Mouse (Mus musculus): ENCODE measurements around the gene Ank3. TPM values are rescaled to one million over a fixed set of nuclear protein-coding genes. Genes with fewer than 3 reads are reported as not detected.
A peak's percentile ranks its signal among the peaks of the same experiment; 100 is the strongest.

Ank3 gene
- polyA plus RNA-seq, 1 experiment from 2014 or later: 150 TPM

GRCm38 (mm10) chr10:69640617-69641016 is 242.0 kb downstream of the Ank3 start:
- 0 out of 2 replicates have a peak, but pooled peaks cover 2% of the 10 kb centered on the region for H3K36me3 ChIP-seq (ENCODE audit: control insufficient read depth, insufficient read depth, low read length)
- H3K4me1 ChIP-seq (ENCODE audit: control insufficient read depth, insufficient read depth, low read length): peaks cover 24% of the 10 kb centered on the region
- no peak overlapping the region for H3K4me3 ChIP-seq (replicated peaks; ENCODE audit: low read depth, low read length)
- no peaks in the 10 kb centered on the region for H3K27me3 ChIP-seq (ENCODE audit: control insufficient read depth, insufficient read depth, low read length)
- H3K4me2 ChIP-seq (ENCODE audit: low read length): no peak overlapping the region
- no peaks in the 10 kb centered on the region for H3K9me3 ChIP-seq (ENCODE audit: control insufficient read depth, low read length)
- WGBS: 72% methylated on average over 4 of the region's 4 CpGs
- no peak for DNase-seq
- H3K27ac ChIP-seq (replicated peaks; ENCODE audit: low read depth, low read length): 0 out of 2 replicates have a peak overlapping the region, but pooled peaks have one; percentile 13
- ATAC-seq (ENCODE audit: low FRiP score, low TSS enrichment): no peak
- H3K9ac ChIP-seq (replicated peaks; ENCODE audit: low read length): no peak overlapping the region

- H3K4me2 ChIP-seq (ENCODE audit: low read length): no peak overlapping the region
- no peaks in the 10 kb centered on the region for H3K27me3 ChIP-seq (ENCODE audit: control insufficient read depth, insufficient read depth, low read length)
- H3K9ac ChIP-seq (replicated peaks; ENCODE audit: low read length): no peak overlapping the region
- WGBS: 64% methylated on average over 3 of the region's 3 CpGs
- ATAC-seq (ENCODE audit: low FRiP score, low TSS enrichment) (no peak), DNase-seq (no peak)
- peaks cover 2% of the 10 kb centered on the region; the same call in 1 of the 2 replicates for H3K4me1 ChIP-seq (ENCODE audit: control insufficient read depth, insufficient read depth, low read length)
- no peak overlapping the region for H3K27ac ChIP-seq (replicated peaks; ENCODE audit: low read depth, low read length)
- 0 out of 2 replicates have a peak, but pooled peaks cover 2% of the 10 kb centered on the region for H3K36me3 ChIP-seq (ENCODE audit: control insufficient read depth, insufficient read depth, low read length)
- H3K4me3 ChIP-seq (replicated peaks; ENCODE audit: low read depth, low read length): no peak overlapping the region
- H3K9me3 ChIP-seq (ENCODE audit: control insufficient read depth, low read length): no peaks in the 10 kb centered on the region
Measured at GRCm38 (mm10) chr10:69643481-69643880, 244.9 kb downstream of the Ank3 start.

DNA sequence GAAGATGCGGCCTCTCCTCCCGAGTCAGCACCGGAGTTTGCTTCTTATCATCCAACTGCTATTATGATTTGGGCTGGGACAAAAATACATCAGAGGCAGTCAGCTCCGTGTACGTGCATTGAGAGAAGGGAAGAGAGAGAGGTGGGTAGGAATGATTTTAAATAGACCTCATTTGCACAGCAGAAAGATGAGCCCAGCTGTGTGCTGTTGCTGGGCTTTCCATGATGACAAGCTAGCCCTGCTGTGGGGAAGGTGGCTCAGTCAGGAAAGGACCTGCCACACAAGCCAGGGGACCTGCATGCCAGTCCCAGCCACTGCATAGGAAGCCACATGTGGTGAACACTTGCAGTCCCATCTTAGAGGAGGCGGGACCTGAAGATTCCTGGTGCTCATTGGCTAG is 245.4 kb downstream of the Ank3 start:
- 79% methylated on average over 6 of the region's 6 CpGs for WGBS
- H3K27me3 ChIP-seq (ENCODE audit: control insufficient read depth, insufficient read depth, low read length): no peaks in the 10 kb centered on the region
- H3K36me3 ChIP-seq (ENCODE audit: control insufficient read depth, insufficient read depth, low read length): 0 out of 2 replicates have a peak, but pooled peaks cover 2% of the 10 kb centered on the region
- no peaks in the 10 kb centered on the region for H3K4me1 ChIP-seq (ENCODE audit: control insufficient read depth, insufficient read depth, low read length)
- H3K4me3 ChIP-seq (replicated peaks; ENCODE audit: low read depth, low read length): no peak overlapping the region
- 0 out of 2 replicates have a peak overlapping the region, but pooled peaks have one; percentile 1 for H3K27ac ChIP-seq (replicated peaks; ENCODE audit: low read depth, low read length)
- no peak for ATAC-seq (ENCODE audit: low FRiP score, low TSS enrichment)
- DNase-seq: no peak
- H3K4me2 ChIP-seq (ENCODE audit: low read length): no peak overlapping the region
- H3K9me3 ChIP-seq (ENCODE audit: control insufficient read depth, low read length): no peaks in the 10 kb centered on the region
- H3K9ac ChIP-seq (replicated peaks; ENCODE audit: low read length): no peak overlapping the region

DNA sequence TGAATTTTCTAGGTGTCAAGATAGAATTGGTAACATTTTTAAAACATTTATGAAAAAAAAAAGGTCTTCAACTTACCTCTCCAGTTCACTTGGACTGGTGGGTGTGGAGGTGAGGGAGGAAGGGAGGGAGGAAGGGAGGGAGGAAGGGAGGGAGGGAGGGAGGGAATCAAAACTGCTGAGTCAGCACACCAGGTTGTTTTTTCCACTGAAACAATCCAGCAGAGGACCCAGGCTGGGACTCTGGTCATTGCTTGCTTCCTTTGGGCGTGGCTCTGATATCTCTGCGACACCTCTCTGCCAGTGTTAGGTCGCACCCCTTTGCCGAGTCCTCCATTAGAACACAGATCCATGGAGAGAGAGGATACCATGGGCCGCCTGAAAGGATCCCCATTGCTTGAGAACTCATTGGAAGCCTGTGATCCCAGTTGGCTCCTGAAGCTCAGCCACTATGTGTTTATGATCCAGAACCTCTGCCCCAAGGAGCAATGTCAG is 246.8 kb downstream of the Ank3 start:
- DNase-seq (no peak), ATAC-seq (ENCODE audit: low FRiP score, low TSS enrichment) (no peak)
- no peaks in the 10 kb centered on the region for H3K4me1 ChIP-seq (ENCODE audit: control insufficient read depth, insufficient read depth, low read length)
- WGBS: 91% methylated on average over 5 of the region's 5 CpGs
- H3K27ac ChIP-seq (replicated peaks; ENCODE audit: low read depth, low read length): no peak overlapping the region
- H3K36me3 ChIP-seq (ENCODE audit: control insufficient read depth, insufficient read depth, low read length): 0 out of 2 replicates have a peak, but pooled peaks cover 2% of the 10 kb centered on the region
- H3K4me3 ChIP-seq (replicated peaks; ENCODE audit: low read depth, low read length): no peak overlapping the region
- no peaks in the 10 kb centered on the region for H3K27me3 ChIP-seq (ENCODE audit: control insufficient read depth, insufficient read depth, low read length)
- no peaks in the 10 kb centered on the region for H3K9me3 ChIP-seq (ENCODE audit: control insufficient read depth, low read length)
- H3K4me2 ChIP-seq (ENCODE audit: low read length): no peak overlapping the region
- H3K9ac ChIP-seq (replicated peaks; ENCODE audit: low read length): no peak overlapping the region

DNA sequence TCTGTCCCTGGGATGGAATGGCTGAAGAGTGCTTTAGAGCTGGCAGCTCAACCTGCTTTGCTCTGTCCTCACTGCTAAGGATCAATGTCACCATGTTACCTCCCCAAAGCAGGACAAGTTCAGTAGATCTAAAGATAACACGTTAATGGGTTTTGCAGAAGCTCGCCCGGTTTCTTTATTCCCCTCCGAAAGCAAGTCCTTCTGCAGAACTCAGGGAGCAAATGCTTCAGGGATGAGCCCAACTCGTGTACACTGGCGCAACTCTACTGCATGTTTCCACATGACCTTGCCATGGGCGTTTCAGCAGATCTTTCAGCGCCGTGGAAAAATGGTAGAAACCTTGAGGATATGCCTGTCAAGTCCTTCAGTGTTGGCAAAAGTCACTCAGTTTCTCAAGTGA is 247.4 kb downstream of the Ank3 start:
- Histone ChIP-seq H3K36me3 (ENCODE audit: control insufficient read depth, insufficient read depth, low read length) (no peaks in the 10 kb centered on the region), H3K27me3 (ENCODE audit: control insufficient read depth, insufficient read depth, low read length) (no peaks in the 10 kb centered on the region), H3K9me3 (ENCODE audit: control insufficient read depth, low read length) (no peaks in the 10 kb centered on the region), H3K4me1 (ENCODE audit: control insufficient read depth, insufficient read depth, low read length) (no peaks in the 10 kb centered on the region), H3K9ac (replicated peaks; ENCODE audit: low read length) (no peak overlapping the region), H3K4me2 (ENCODE audit: low read length) (no peak overlapping the region), H3K4me3 (replicated peaks; ENCODE audit: low read depth, low read length) (no peak overlapping the region), H3K27ac (replicated peaks; ENCODE audit: low read depth, low read length) (no peak overlapping the region)
- ATAC-seq (ENCODE audit: low FRiP score, low TSS enrichment): no peak
- WGBS: 96% methylated on average over 9 of the region's 9 CpGs
- DNase-seq: no peak

DNA sequence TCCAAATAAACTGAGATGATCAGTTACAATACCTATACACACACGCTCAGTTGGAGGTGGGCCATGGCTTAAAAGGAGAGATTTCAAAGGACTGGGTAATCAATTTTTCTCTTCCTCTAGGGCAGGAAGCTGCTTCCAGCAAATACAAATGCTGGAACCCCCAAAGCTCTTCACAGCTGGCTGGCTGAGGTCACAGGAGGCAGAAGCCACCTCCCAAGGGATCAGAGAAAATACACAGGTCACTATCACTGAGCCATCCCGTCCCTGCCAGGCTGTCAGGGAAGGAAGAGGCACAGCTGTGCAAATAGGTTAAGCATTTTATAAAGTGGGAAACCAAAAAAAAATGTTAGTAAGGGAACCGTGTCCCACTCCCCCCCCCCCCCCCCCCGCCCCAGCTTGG is 251.5 kb downstream of the Ank3 start:
- no peaks in the 10 kb centered on the region for H3K9me3 ChIP-seq (ENCODE audit: control insufficient read depth, low read length)
- ATAC-seq (ENCODE audit: low FRiP score, low TSS enrichment): no peak
- no peaks in the 10 kb centered on the region for H3K36me3 ChIP-seq (ENCODE audit: control insufficient read depth, insufficient read depth, low read length)
- 47% methylated on average over 4 of the region's 4 CpGs for WGBS
- no peak overlapping the region for H3K4me3 ChIP-seq (replicated peaks; ENCODE audit: low read depth, low read length)
- no peak overlapping the region for H3K4me2 ChIP-seq (ENCODE audit: low read length)
- H3K27ac ChIP-seq (replicated peaks; ENCODE audit: low read depth, low read length): no peak overlapping the region
- DNase-seq: no peak
- no peaks in the 10 kb centered on the region for H3K27me3 ChIP-seq (ENCODE audit: control insufficient read depth, insufficient read depth, low read length)
- peaks cover 14% of the 10 kb centered on the region for H3K4me1 ChIP-seq (ENCODE audit: control insufficient read depth, insufficient read depth, low read length)
- no peak overlapping the region for H3K9ac ChIP-seq (replicated peaks; ENCODE audit: low read length)

- ATAC-seq (ENCODE audit: low FRiP score, low TSS enrichment) (no peak), DNase-seq (no peak)
- no peak overlapping the region for H3K9ac ChIP-seq (replicated peaks; ENCODE audit: low read length)
- H3K9me3 ChIP-seq (ENCODE audit: control insufficient read depth, low read length): no peaks in the 10 kb centered on the region
- peaks cover 21% of the 10 kb centered on the region for H3K4me1 ChIP-seq (ENCODE audit: control insufficient read depth, insufficient read depth, low read length)
- no peaks in the 10 kb centered on the region for H3K27me3 ChIP-seq (ENCODE audit: control insufficient read depth, insufficient read depth, low read length)
- no peak overlapping the region for H3K4me3 ChIP-seq (replicated peaks; ENCODE audit: low read depth, low read length)
- WGBS: 86% methylated on average over 5 of the region's 5 CpGs
- H3K27ac ChIP-seq (replicated peaks; ENCODE audit: low read depth, low read length): no peak overlapping the region; the same call in 1 of the 2 replicates
- H3K4me2 ChIP-seq (ENCODE audit: low read length): no peak overlapping the region
- no peaks in the 10 kb centered on the region for H3K36me3 ChIP-seq (ENCODE audit: control insufficient read depth, insufficient read depth, low read length)
Measured at GRCm38 (mm10) chr10:69652660-69653059, 254.1 kb downstream of the Ank3 start.

GRCm38 (mm10) chr10:69653121-69653677 is 254.6 kb downstream of the Ank3 start:
- no peaks in the 10 kb centered on the region for H3K36me3 ChIP-seq (ENCODE audit: control insufficient read depth, insufficient read depth, low read length)
- WGBS: 9% methylated on average over 5 of the region's 5 CpGs
- no peak overlapping the region for H3K4me3 ChIP-seq (replicated peaks; ENCODE audit: low read depth, low read length)
- H3K9ac ChIP-seq (replicated peaks; ENCODE audit: low read length): no peak overlapping the region
- no peak overlapping the region for H3K4me2 ChIP-seq (ENCODE audit: low read length)
- H3K9me3 ChIP-seq (ENCODE audit: control insufficient read depth, low read length): no peaks in the 10 kb centered on the region
- H3K27ac ChIP-seq (replicated peaks; ENCODE audit: low read depth, low read length): no peak overlapping the region; the same call in 1 of the 2 replicates
- no peak for DNase-seq
- ATAC-seq (ENCODE audit: low FRiP score, low TSS enrichment): no peak
- H3K4me1 ChIP-seq (ENCODE audit: control insufficient read depth, insufficient read depth, low read length): peaks cover 21% of the 10 kb centered on the region
- no peaks in the 10 kb centered on the region for H3K27me3 ChIP-seq (ENCODE audit: control insufficient read depth, insufficient read depth, low read length)

DNA sequence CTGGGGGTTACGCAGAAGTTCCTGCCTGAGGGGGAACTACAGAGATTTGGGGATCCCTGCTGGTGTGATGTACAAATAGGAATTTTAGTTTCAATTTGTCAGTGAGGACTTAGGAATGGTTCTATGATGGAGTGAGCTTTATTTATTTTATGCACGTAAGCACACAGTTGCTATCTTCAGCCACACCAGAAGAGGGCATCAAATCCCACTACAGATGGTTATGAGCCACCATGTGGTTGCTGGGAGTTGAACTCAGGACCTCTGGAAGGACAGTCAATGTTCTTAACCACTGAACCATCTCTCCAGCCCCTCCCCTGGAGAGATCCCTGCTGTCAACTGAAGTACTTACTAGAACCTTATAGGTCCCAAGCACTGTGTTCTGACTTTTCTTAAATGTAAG is 255.6 kb downstream of the Ank3 start:
- H3K9me3 ChIP-seq (ENCODE audit: control insufficient read depth, low read length): no peaks in the 10 kb centered on the region
- H3K36me3 ChIP-seq (ENCODE audit: control insufficient read depth, insufficient read depth, low read length): no peaks in the 10 kb centered on the region
- 0 out of 2 replicates have a peak overlapping the region, but pooled peaks have one; percentile 8 for H3K27ac ChIP-seq (replicated peaks; ENCODE audit: low read depth, low read length)
- H3K9ac ChIP-seq (replicated peaks; ENCODE audit: low read length): no peak overlapping the region
- ATAC-seq (ENCODE audit: low FRiP score, low TSS enrichment): no peak
- no peaks in the 10 kb centered on the region for H3K27me3 ChIP-seq (ENCODE audit: control insufficient read depth, insufficient read depth, low read length)
- 89% methylated on average over 2 of the region's 2 CpGs for WGBS
- no peak for DNase-seq
- peaks cover 21% of the 10 kb centered on the region for H3K4me1 ChIP-seq (ENCODE audit: control insufficient read depth, insufficient read depth, low read length)
- H3K4me2 ChIP-seq (ENCODE audit: low read length): no peak overlapping the region
- H3K4me3 ChIP-seq (replicated peaks; ENCODE audit: low read depth, low read length): no peak overlapping the region

All from midbrain, embryonic 14.5 days (tissue).